Mouse (Mus musculus) ES-E14 (cell line): ENCODE results near the gene Sertad1. TPM values are rescaled to one million over a fixed set of nuclear protein-coding genes. Genes with fewer than 3 reads are reported as not detected.

Experiments used
- DNase-seq: peaks from one replicate; pipeline ENCODE4 v3.0.0-alpha.2; 2013; ENCODE audit warnings: low read depth, low spot score
- H3K27ac ChIP-seq: 2 replicates; pipeline ENCODE4 v1.5.1; 2012; ENCODE audit warnings: low read depth, mild to moderate bottlenecking, low read length, moderate library complexity, mixed read lengths; ENCODE audit not compliant: poor library complexity, insufficient read depth, severe bottlenecking
- H3K36me3 ChIP-seq: 2 replicates; pipeline ENCODE4 v1.6.1; 2012; ENCODE audit warnings: mild to moderate bottlenecking, low read length, moderate library complexity, mixed read lengths; ENCODE audit not compliant: control insufficient read depth, poor library complexity, insufficient read depth, severe bottlenecking
- H3K4me1 ChIP-seq, 2 experiments: fragments of 150-350 bp in 1 of 2; sonication (generic) in 1 of 2; 2 replicates each; pipeline ENCODE4 v1.6.1; 2012; ENCODE audit warnings: low read length in 2 of 2, mild to moderate bottlenecking in 1 of 2, mixed read lengths in 1 of 2; ENCODE audit not compliant: control insufficient read depth in 2 of 2, insufficient read depth in 2 of 2, poor library complexity in 1 of 2
- H3K4me3 ChIP-seq, 2 experiments: fragments of 150-350 bp in 1 of 2; sonication (generic) in 1 of 2; 2 replicates each; pipeline ENCODE4 v1.5.1; 2012; ENCODE audit warnings: low read length in 2 of 2, low read depth in 1 of 2, mild to moderate bottlenecking in 1 of 2, mixed read lengths in 1 of 2; ENCODE audit not compliant: insufficient read depth in 1 of 2, poor library complexity in 1 of 2, severe bottlenecking in 1 of 2
- H3K9ac ChIP-seq: 2 replicates; pipeline ENCODE4 v1.6.1; 2012; ENCODE audit warnings: low read depth, mild to moderate bottlenecking, low read length, mixed read lengths; ENCODE audit not compliant: poor library complexity, insufficient read depth, severe bottlenecking
- H3K9me3 ChIP-seq: fragments of 150-350 bp; sonication (generic); 2 replicates; pipeline ENCODE4 v1.6.1; 2012; ENCODE audit warnings: low read depth, mild to moderate bottlenecking, low read length; ENCODE audit not compliant: control insufficient read depth, insufficient read depth
- CHD2 ChIP-seq: IDR thresholded peaks from 2 replicates; pipeline ENCODE4 v1.6.1; 2014; ENCODE audit warnings: mild to moderate bottlenecking, low read depth, low read length, inconsistent platforms
- HCFC1 ChIP-seq: IDR thresholded peaks from 2 replicates; pipeline ENCODE4 v1.6.1; 2012; ENCODE audit warnings: low read length, inconsistent platforms, borderline replicate concordance; ENCODE audit not compliant: insufficient read depth
- MAFK ChIP-seq: IDR thresholded peaks from 2 replicates; pipeline ENCODE4 v1.6.1; 2014; ENCODE audit warnings: mild to moderate bottlenecking, low read depth, low read length, inconsistent platforms; ENCODE audit not compliant: insufficient read depth
- ZC3H11A ChIP-seq: IDR thresholded peaks from 2 replicates; pipeline ENCODE4 v1.6.1; 2012; ENCODE audit warnings: low read depth, mild to moderate bottlenecking, inconsistent platforms, low read length, borderline replicate concordance
- ZNF384 ChIP-seq: IDR thresholded peaks from 2 replicates; pipeline ENCODE4 v1.6.1; 2012; ENCODE audit warnings: low read depth, low read length, inconsistent platforms
- in situ Hi-C, 2 experiments: fragments of 600-800 bp; cut with MboI; formaldehyde crosslinking; loops; one replicate each; pipeline ENCODE4 v1.15.1; 2025; ENCODE audit warnings: low sequenced_read_pairs in 2 of 2, inconsistent platforms in 1 of 2; ENCODE audit not compliant: unreplicated experiment in 2 of 2
- total RNA-seq: library from RNA; depleted of rRNA; stranded (reverse); fragments of 300-350 nt; gene quantifications from 2 replicates; pipeline ENCODE4 v1.2.3, GENCODE M21; 2012

Sertad1 gene
- total RNA-seq, 1 experiment, result 25.1 TPM

GRCm38 (mm10) chr7:27474490-27474954 is 12.2 kb upstream of the Sertad1 start:
- DNase-seq, result peak; percentile 99
- H3K27ac ChIP-seq, result 0 out of 2 replicates have a peak overlapping the region, but pooled peaks have one; percentile 7
- TF ChIP-seq CHD2 (peak; percentile 66), HCFC1 (peak; percentile 98), ZC3H11A (no peak), ZNF384 (no peak), MAFK (no peak)
- peak overlapping the region; percentile 66 for H3K9ac ChIP-seq
- H3K4me3 ChIP-seq, result peak overlapping the region; percentile 78 to 85
- H3K36me3 ChIP-seq, result 0 out of 2 replicates have a peak, but pooled peaks cover 4% of the 10 kb centered on the region
- H3K4me1 ChIP-seq, result peaks cover 5 to 10% of the 10 kb centered on the region in 2 experiments; a peak in 2 of 4 replicates
- in situ Hi-C loops, result no loop called here
- H3K9me3 ChIP-seq, result no peaks in the 10 kb centered on the region

GRCm38 (mm10) chr7:27475596-27475995 is 11.1 kb upstream of the Sertad1 start:
- Histone ChIP-seq H3K4me1 (peaks cover 5 to 10% of the 10 kb centered on the region in 2 experiments; a peak in 2 of 4 replicates), H3K36me3 (0 out of 2 replicates have a peak, but pooled peaks cover 4% of the 10 kb centered on the region), H3K27ac (no peak overlapping the region), H3K9ac (no peak overlapping the region), H3K9me3 (no peaks in the 10 kb centered on the region), H3K4me3 (no peak overlapping the region)
- no peak for DNase-seq
- no peak for TF ChIP-seq CHD2
- no peak for TF ChIP-seq ZC3H11A
- in situ Hi-C loops, result no loop called here

DNA sequence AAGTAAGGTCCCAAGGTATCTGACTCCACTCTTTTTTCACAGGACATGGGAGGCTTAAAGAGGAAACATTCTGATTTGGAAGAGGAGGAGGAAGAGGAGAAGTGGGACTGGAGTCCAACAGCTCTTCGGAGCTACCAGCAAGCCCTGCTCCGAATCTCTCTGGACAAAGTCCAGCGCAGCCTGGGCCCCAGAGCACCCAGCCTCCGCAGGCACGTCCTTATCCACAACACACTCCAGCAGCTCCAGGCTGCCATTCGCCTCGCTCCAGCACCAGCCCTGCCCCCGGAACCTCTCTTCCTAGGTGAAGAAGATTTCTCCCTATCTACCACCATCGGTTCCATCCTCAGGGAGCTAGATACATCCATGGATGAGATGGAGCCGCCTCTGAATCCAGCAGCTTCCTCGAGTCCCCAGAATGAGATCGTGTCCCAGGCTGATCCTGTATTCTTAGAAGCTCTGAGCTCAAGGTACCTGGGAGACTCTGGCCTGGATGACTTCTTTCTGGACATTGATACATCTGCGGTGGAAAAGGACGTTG is 10.5 kb upstream of the Sertad1 start:
- Histone ChIP-seq H3K36me3 (0 out of 2 replicates have a peak, but pooled peaks cover 4% of the 10 kb centered on the region), H3K9ac (peak overlapping the region; percentile 40; the same call in 1 of the 2 replicates), H3K4me3 (peak overlapping the region in 1 of 2 experiments; percentile 9; a peak in 2 of 4 replicates), H3K9me3 (no peaks in the 10 kb centered on the region), H3K27ac (no peak overlapping the region), H3K4me1 (peaks cover 5 to 10% of the 10 kb centered on the region in 2 experiments; a peak in 3 of 4 replicates)
- in situ Hi-C loops, result no loop called here
- no peak for DNase-seq
- no peak for TF ChIP-seq HCFC1
- no peak for TF ChIP-seq ZNF384
- TF ChIP-seq MAFK, result no peak
- TF ChIP-seq ZC3H11A, result no peak
- TF ChIP-seq CHD2, result no peak

DNA sequence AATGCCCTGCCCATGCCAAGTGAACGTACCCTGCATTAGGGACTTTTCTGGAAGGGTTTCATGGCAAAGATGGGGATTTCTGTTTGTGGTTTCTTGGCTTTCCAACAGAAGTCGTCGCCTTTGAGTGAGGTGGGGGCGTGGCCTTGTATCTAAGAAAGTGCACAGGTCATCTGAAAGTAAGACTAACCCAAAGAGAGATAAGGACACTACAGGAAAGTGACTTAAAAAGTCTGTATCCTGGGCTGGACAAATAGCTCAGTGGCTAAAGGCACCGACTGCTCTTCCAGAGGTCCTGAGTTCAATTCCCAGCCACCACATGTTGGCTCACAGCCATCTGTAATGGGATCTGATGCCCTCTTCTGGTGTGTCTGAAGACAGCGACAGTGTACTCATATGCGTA is 8.1 kb upstream of the Sertad1 start:
- in situ Hi-C loops, result no loop called here
- peaks cover 5 to 12% of the 10 kb centered on the region in 2 experiments; a peak in 2 of 4 replicates for H3K4me1 ChIP-seq
- H3K4me3 ChIP-seq, result no peak overlapping the region
- DNase-seq, result no peak
- TF ChIP-seq CHD2, result no peak
- no peak for TF ChIP-seq ZNF384
- TF ChIP-seq MAFK, result no peak
- TF ChIP-seq ZC3H11A, result no peak
- TF ChIP-seq HCFC1, result no peak
- H3K36me3 ChIP-seq, result 0 out of 2 replicates have a peak, but pooled peaks cover 4% of the 10 kb centered on the region
- H3K27ac ChIP-seq, result no peak overlapping the region
- H3K9me3 ChIP-seq, result no peaks in the 10 kb centered on the region
- H3K9ac ChIP-seq, result no peak overlapping the region
